Mouse (Mus musculus): ENCODE measurements at regions not wholly inside any gene's neighbourhood (a gene's known extent, or its start where the extent isn't known, plus 50 kb on each side); places are given as distances from the start of the nearest gene placed in this dataset.

GRCm38 (mm10) chr8:29274668-29275067, 1827.2 kb downstream of the Poteg start:
- no peak for DNase-seq

GRCm38 (mm10) chr8:29278711-29279110, 1831.2 kb downstream of the Poteg start:
- DNase-seq, result no peak

- no peak for DNase-seq
Observed at GRCm38 (mm10) chr8:29279276-29279675, 1831.8 kb downstream of the Poteg start.

- DNase-seq, result peak; percentile 18
Observed at GRCm38 (mm10) chr8:29290386-29290785, 1842.9 kb downstream of the Poteg start.

Measured in lung, postnatal 14 days (tissue).